Mouse (Mus musculus) heart, adult 2 months (tissue): ENCODE measurements around the gene Trpc2. TPM values are rescaled to one million over a fixed set of nuclear protein-coding genes. Genes with fewer than 3 reads are reported as not detected.

Source experiments
- DNase-seq, 2 experiments: peaks; one replicate each; pipeline ENCODE4 v3.0.0; 2021
- H3K27ac ChIP-seq: fragments of 200-600 bp; 2 replicates; pipeline ENCODE4 v1.8.1; 2022
- H3K27me3 ChIP-seq: fragments of 200-500 bp; 2 replicates; pipeline ENCODE4 v1.6.1; 2012; ENCODE audit warnings: mild to moderate bottlenecking, low read length, inconsistent platforms, mixed read lengths; ENCODE audit not compliant: control insufficient read depth, insufficient read depth
- H3K36me3 ChIP-seq: fragments of 200-500 bp; 2 replicates; pipeline ENCODE4 v1.6.1; 2012; ENCODE audit warnings: low read length, inconsistent platforms; ENCODE audit not compliant: control insufficient read depth, insufficient read depth
- H3K4me1 ChIP-seq: fragments of 200-500 bp; 2 replicates; pipeline ENCODE4 v1.6.1; 2011; ENCODE audit warnings: low read length; ENCODE audit not compliant: control insufficient read depth, insufficient read depth
- H3K4me3 ChIP-seq: fragments of 200-600 bp; 2 replicates; pipeline ENCODE4 v1.8.1; 2022
- H3K79me2 ChIP-seq: fragments of 200-500 bp; replicated peaks from 2 replicates; pipeline ENCODE4 v1.6.1; 2012; ENCODE audit warnings: mild to moderate bottlenecking, inconsistent platforms, low read length, moderate library complexity, mixed read lengths; ENCODE audit not compliant: control insufficient read depth, insufficient read depth
- H3K9ac ChIP-seq: fragments of 200-500 bp; 2 replicates; pipeline ENCODE4 v1.6.1; 2012; ENCODE audit warnings: low read depth, mild to moderate bottlenecking, control low read depth, inconsistent platforms, low read length, mixed read lengths
- CTCF ChIP-seq: fragments of 200-600 bp; IDR thresholded peaks from 2 replicates; pipeline ENCODE4 v1.8.1; 2022; ENCODE audit warnings: antibody characterized with exemption, mild to moderate bottlenecking, moderate library complexity
- EP300 ChIP-seq: fragments of 200-500 bp; IDR thresholded peaks from 2 replicates; pipeline ENCODE4 v1.6.1; 2011; ENCODE audit warnings: low read depth, low read length, control low read depth; ENCODE audit not compliant: insufficient read depth
- POLR2A ChIP-seq: fragments of 200-500 bp; IDR thresholded peaks from 2 replicates; pipeline ENCODE4 v1.6.1; 2011; ENCODE audit warnings: mild to moderate bottlenecking, low read depth, low read length, control low read depth; ENCODE audit not compliant: insufficient read depth
- WGBS: fragments of 180-500 bp; shearing (Covaris S2); methylation state at CpG from one replicate; pipeline ENCODE4 v1.1.7; 2018; 5-methylcytosine and 5-hydroxymethylcytosine counted together
- intact Hi-C: fragments of 180-260 bp; cut with DNase I; formaldehyde crosslinking; loops from one replicate; pipeline ENCODE4 v1.15.1; 2025
- polyA plus RNA-seq: library from polyadenylated mRNA; depleted of rRNA; stranded (reverse); fragments of >200 nt; gene quantifications from 2 replicates; pipeline ENCODE4 v1.2.3, GENCODE M21; 2012; rRNA removed
- total RNA-seq, 2 experiments: library from RNA; stranded (reverse); gene quantifications; 2 replicates each; pipeline ENCODE4 v1.2.3; 2021

Trpc2 gene
- total and polyA plus RNA-seq, 3 experiments: 0.23 to 1.2 TPM; not detected in 1

GRCm38 (mm10) chr7:102137898-102138297 is 55.0 kb downstream of the Trpc2 start:
- intact Hi-C loops: no loop called here

More at GRCm38 (mm10) chr7:102137898-102138297, 55.0 kb downstream of the Trpc2 start:
- Histone ChIP-seq H3K27ac (no peak overlapping the region), H3K36me3 (peaks cover 4% of the 10 kb centered on the region; the same call in 1 of the 2 replicates), H3K4me1 (no peaks in the 10 kb centered on the region), H3K4me3 (no peak overlapping the region), H3K9ac (no peak overlapping the region), H3K27me3 (no peaks in the 10 kb centered on the region), H3K79me2 (no peaks in the 10 kb centered on the region)
- DNase-seq: no peak
- no peak for TF ChIP-seq POLR2A
- no peak for TF ChIP-seq CTCF
- no peak for TF ChIP-seq EP300
- WGBS: 99% methylated on average over 5 of the region's 5 CpGs

Other genes with a start within 250 kb of the Trpc2 start
- gene Inppl1, start 244.9 kb upstream of the Trpc2 start, total RNA-seq: 100 to 1,000 TPM; 146 to 164 TPM
- 170 and 177 TPM in 2 replicates for gene Inppl1, start 244.9 kb upstream of the Trpc2 start, polyA plus RNA-seq
- gene Folr2, start 225.9 kb upstream of the Trpc2 start, total RNA-seq: 1 to 10 TPM; 5.2 to 6.0 TPM
- 23.1 and 29.8 TPM in 2 replicates for gene Folr2, start 225.9 kb upstream of the Trpc2 start, polyA plus RNA-seq
- 10 to 100 TPM; 18.4 to 20.3 TPM for gene Anapc15, start 219.4 kb upstream of the Trpc2 start, total RNA-seq
- gene Anapc15, start 219.4 kb upstream of the Trpc2 start, polyA plus RNA-seq: 24.2 and 27.9 TPM in 2 replicates
- not detected for gene Folr1, start 212.3 kb upstream of the Trpc2 start, total RNA-seq
- 0.39 and 2.1 TPM in 2 replicates for gene Folr1, start 212.3 kb upstream of the Trpc2 start, polyA plus RNA-seq
- gene Lamtor1, start 177.2 kb upstream of the Trpc2 start, total RNA-seq: 100 to 1,000 TPM; 104 to 125 TPM
- gene Lamtor1, start 177.2 kb upstream of the Trpc2 start, polyA plus RNA-seq: 244 and 272 TPM in 2 replicates
- gene Tomt, start 176.8 kb upstream of the Trpc2 start, total RNA-seq: not detected
- gene Tomt, start 176.8 kb upstream of the Trpc2 start, polyA plus RNA-seq: 0.12 TPM in 1 of 2 replicates, not detected in the other
- gene Lrrc51, start 149.2 kb upstream of the Trpc2 start, total RNA-seq: 1 to 10 TPM; 3.0 to 4.5 TPM
- 7.5 and 11.6 TPM in 2 replicates for gene Lrrc51, start 149.2 kb upstream of the Trpc2 start, polyA plus RNA-seq
- 10 to 100 TPM; 88.3 to 93.8 TPM for gene Numa1, start 149.0 kb upstream of the Trpc2 start, total RNA-seq
- gene Numa1, start 149.0 kb upstream of the Trpc2 start, polyA plus RNA-seq: 53.3 and 63.3 TPM in 2 replicates
- gene Il18bp, start 64.4 kb upstream of the Trpc2 start, total RNA-seq: 10 to 100 TPM in 1 of 2 experiments, 1 to 10 TPM in 1; 8.6 to 12.3 TPM
- gene Il18bp, start 64.4 kb upstream of the Trpc2 start, polyA plus RNA-seq: 14.4 and 21.8 TPM in 2 replicates
- gene Rnf121, start 17.6 kb upstream of the Trpc2 start, total RNA-seq: 10 to 100 TPM; 20.7 to 23.9 TPM
- 21.3 and 33.9 TPM in 2 replicates for gene Rnf121, start 17.6 kb upstream of the Trpc2 start, polyA plus RNA-seq
- 1 to 10 TPM; 5.7 to 6.5 TPM for gene Xndc1, start 17.6 kb upstream of the Trpc2 start, total RNA-seq
- 11.2 and 18.6 TPM in 2 replicates for gene Xndc1, start 17.6 kb upstream of the Trpc2 start, polyA plus RNA-seq
- gene Xntrpc, start 17.4 kb upstream of the Trpc2 start, total RNA-seq: under 1 TPM; 0.81 to 0.98 TPM
- 1.2 and 2.4 TPM in 2 replicates for gene Xntrpc, start 17.4 kb upstream of the Trpc2 start, polyA plus RNA-seq
- 100 to 1,000 TPM; 242 to 279 TPM for gene Art1, start 18.6 kb downstream of the Trpc2 start, total RNA-seq
- gene Art1, start 18.6 kb downstream of the Trpc2 start, polyA plus RNA-seq: 251 and 293 TPM in 2 replicates
- gene Art5, start 26.4 kb downstream of the Trpc2 start, total RNA-seq: 10 to 100 TPM; 15.7 to 18.3 TPM
- 13.8 and 13.9 TPM in 2 replicates for gene Art5, start 26.4 kb downstream of the Trpc2 start, polyA plus RNA-seq
- not detected for gene Chrna10, start 33.7 kb downstream of the Trpc2 start, total RNA-seq
- gene Chrna10, start 33.7 kb downstream of the Trpc2 start, polyA plus RNA-seq: 0.21 TPM in 1 of 2 replicates, not detected in the other
- gene Nup98, start 127.1 kb downstream of the Trpc2 start, total RNA-seq: 10 to 100 TPM; 31.9 to 32.9 TPM
- 9.9 and 15.6 TPM in 2 replicates for gene Nup98, start 127.1 kb downstream of the Trpc2 start, polyA plus RNA-seq
- 10 to 100 TPM; 59.7 to 65.4 TPM for gene Pgap2, start 127.1 kb downstream of the Trpc2 start, total RNA-seq
- gene Pgap2, start 127.1 kb downstream of the Trpc2 start, polyA plus RNA-seq: 111 and 124 TPM in 2 replicates
- 10 to 100 TPM; 22.4 to 26.3 TPM for gene Rhog, start 172.9 kb downstream of the Trpc2 start, total RNA-seq
- 22.5 and 34.2 TPM in 2 replicates for gene Rhog, start 172.9 kb downstream of the Trpc2 start, polyA plus RNA-seq
- 10 to 100 TPM; 23.9 to 24.1 TPM for gene Stim1, start 184.7 kb downstream of the Trpc2 start, total RNA-seq
- gene Stim1, start 184.7 kb downstream of the Trpc2 start, polyA plus RNA-seq: 22.8 and 26.8 TPM in 2 replicates